Mouse (Mus musculus) cerebellum, adult (tissue): ENCODE measurements around the gene Zmynd12.

Source experiments
- ATAC-seq: cut with Nextera tagmentation; 2 replicates; pipeline ENCODE4 v1.9.2; 2017; ENCODE audit warnings: mild to moderate bottlenecking, moderate library complexity, mixed read lengths; ENCODE audit not compliant: insufficient number of reproducible peaks, low FRiP score, low TSS enrichment

Zmynd12 gene

GRCm38 (mm10) chr4:119498319-119498848 lies 75.8 kb downstream of the Zmynd12 start:
- ATAC-seq: no peak

DNA sequence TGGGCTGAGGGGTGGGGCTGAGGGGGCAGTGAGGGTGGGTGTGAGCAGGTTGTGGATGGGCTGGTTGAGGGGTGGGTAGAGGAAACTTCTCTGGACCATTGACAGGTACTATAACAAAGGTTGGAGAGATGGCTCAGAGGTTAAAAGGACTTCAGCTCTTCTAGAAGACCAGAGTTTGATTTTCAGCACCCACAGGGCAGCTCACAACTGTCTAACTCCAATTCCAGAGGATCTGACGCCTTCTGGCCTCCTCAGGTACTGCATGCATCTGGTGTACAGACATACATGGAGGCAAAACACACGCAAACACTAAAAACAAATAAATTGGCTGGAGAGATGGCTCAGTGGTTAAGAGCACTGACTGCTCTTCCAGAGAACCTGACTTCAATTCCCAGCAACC lies 89.0 kb downstream of the Zmynd12 start:
- ATAC-seq: no peak

GRCm38 (mm10) chr4:119512731-119513141 lies 90.1 kb downstream of the Zmynd12 start:
- no peak for ATAC-seq
